Mouse (Mus musculus): ENCODE measurements around the gene Foxd1.

DNA sequence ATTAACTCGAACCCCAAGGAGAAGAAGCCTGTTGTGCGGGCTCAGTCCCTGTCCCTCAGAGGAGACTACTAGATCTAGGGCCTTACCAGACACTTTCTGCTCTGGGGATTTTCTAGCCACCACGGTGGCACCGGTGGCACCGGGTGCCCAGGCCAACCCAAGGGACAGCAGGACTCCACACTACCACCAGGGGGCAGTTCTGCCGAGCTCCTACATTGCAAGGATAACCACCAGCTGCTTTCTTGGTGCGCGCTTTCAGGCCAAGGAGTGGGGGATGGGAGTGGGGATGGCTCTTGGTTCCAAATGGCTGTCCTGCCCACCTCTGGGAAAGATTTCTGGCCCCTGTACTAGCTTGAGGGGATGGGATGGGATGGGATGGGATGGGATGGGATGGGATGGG, 2.5 kb upstream of the Foxd1 start:
- peak; percentile 41; the same call in 1 of the 2 replicates for TF ChIP-seq CTCF (IDR thresholded peaks at IDR 0.05; ENCODE audit: extremely low read depth, insufficient read length, insufficient replicate concordance, low read depth, low read length)
- no peak for TF ChIP-seq POLR2A (IDR thresholded peaks at IDR 0.05; ENCODE audit: low read depth, low read length)
